Mouse (Mus musculus): Measurements from ENCODE around the gene Pbx1.

DNA sequence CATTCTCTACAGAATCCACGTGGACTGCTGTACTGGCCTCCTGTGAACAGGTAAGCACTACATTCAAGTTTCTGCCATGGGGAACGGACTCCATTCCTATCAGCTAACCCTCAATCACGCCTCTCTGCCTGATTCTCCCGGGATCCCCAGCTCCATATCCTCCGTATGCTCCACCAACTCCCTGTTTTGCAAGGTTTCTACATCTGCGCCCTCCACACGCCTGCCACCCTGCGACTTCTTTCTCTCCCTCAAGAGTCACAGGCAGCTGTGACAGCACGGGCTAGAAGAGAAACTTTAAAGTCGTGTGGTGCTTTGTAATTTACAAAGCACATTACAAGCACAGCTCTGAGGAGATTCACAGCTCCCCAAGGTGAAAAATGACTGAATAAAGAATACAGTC lies 23.3 kb downstream of the Pbx1 start:
- TF ChIP-seq GATA1 (IDR thresholded peaks at IDR 0.05; ENCODE audit: low read length): no peak
- no peak for TF ChIP-seq TAL1 (IDR thresholded peaks at IDR 0.05; ENCODE audit: low read length)
